Mouse (Mus musculus): ENCODE measurements around the gene Ebf4.

Gene Ebf4

DNA sequence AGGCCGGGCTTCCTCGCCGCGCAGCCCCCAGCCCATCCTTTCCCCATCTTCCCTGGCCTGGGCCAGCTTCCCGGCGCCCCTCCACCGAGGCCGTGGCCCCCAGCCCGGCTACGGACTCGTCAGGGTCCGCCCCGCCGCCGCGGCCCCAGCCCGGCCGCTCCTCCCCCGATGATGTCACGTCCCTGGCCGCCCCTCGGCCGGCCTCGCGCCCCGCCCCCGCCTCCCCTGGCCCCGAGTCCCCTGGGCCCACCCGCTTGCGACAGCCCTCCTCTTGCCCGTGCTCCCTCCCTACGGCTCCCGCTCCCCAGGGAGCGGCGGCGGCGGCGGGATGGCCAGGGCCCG is at the start of gene Ebf4:
Gene Ebf4 (plus strand): TSS at position 234 of the 342 bp plus-strand sequence.
- DNase-seq (ENCODE audit: low read depth), result no peak

DNA sequence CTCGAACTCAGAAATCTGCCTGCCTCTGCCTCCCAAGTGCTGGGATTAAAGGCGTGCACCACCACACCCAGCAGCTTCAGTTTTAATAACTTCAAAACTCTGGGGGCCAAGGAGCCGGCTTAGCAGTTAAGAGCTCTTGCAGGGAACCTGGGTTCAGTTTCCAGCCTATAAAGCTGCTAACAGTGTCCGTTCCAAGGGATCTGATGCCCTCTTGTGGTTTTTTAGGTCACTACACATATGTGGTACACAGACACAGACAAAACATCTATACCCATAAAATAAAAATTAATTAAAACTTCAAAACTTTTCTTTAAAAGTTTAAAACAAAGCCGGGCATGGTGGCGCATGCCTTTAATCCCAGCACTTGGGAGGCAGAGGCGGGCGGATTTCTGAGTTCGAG is 48.1 kb upstream of the Ebf4 start:
- DNase-seq (ENCODE audit: low read depth), result peak; percentile 74

GRCm38 (mm10) chr2:130248226-130248625 is 46.7 kb upstream of the Ebf4 start:
- DNase-seq (ENCODE audit: low read depth), result no peak

- no peak for DNase-seq (ENCODE audit: low read depth)
These were observed 38.2 kb upstream of the Ebf4 start for GRCm38 (mm10) chr2:130256762-130257161.

- DNase-seq (ENCODE audit: low read depth), result no peak
These were observed 34.1 kb upstream of the Ebf4 start for GRCm38 (mm10) chr2:130260822-130261221.

DNA sequence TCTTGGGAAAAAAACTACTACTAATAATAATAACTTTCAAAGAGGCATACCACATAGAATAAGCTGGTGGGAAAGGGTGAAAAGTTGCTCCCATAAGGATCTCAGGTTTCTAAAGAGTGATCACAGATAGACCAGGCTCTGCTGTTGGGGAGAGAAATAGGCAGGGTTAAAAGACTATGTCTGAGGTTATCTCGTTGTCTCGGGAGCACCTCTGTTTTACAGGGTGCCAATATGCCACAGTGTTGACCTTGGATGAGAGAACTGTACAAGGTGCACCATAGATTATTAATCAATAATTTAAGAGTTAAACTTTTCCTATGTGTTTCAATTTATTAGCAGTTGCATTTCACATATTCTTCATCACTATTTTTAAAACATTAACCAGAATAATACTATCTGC is 33.1 kb upstream of the Ebf4 start:
- no peak for DNase-seq (ENCODE audit: low read depth)

DNA sequence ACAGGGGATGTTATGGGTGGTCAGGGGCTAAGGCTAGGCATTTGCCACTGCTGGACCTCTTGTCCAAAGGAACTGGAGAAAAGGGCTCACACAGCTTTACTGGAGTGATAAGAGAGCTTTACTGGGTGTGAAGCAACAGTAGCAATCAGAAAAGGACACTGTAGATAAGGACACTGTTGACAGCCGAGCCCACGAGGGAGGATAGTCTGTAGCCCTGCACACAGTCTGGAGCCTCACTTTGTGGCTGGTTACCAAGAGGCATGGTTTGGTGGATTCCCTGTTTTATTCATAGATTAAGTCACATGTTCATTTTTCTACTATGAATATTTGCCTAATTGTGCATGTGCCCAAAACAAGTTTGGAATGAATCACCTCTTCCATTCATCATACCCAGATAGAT is 32.6 kb upstream of the Ebf4 start:
- no peak for DNase-seq (ENCODE audit: low read depth)

DNA sequence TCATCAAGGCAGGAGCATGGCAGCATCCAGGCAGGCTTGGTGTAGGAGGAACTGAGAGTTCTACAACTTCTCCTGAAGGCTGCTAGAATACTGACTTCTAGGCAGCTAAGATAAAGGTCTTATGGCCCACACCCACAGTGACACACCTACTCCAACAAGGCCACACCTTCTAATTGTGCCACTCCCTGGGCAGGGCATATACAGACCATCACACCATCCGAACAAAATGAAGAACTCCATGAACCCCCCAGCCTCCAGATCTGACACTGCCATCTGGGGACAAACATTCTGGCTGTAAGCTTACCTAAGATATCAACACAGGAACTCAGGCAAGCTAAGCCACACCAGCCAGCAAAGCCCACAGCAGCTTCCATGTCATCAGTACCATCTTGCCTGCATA is 29.4 kb upstream of the Ebf4 start:
- no peak for DNase-seq (ENCODE audit: low read depth)

GRCm38 (mm10) chr2:130268074-130268473 is 26.9 kb upstream of the Ebf4 start:
- no peak for DNase-seq (ENCODE audit: low read depth)

DNA sequence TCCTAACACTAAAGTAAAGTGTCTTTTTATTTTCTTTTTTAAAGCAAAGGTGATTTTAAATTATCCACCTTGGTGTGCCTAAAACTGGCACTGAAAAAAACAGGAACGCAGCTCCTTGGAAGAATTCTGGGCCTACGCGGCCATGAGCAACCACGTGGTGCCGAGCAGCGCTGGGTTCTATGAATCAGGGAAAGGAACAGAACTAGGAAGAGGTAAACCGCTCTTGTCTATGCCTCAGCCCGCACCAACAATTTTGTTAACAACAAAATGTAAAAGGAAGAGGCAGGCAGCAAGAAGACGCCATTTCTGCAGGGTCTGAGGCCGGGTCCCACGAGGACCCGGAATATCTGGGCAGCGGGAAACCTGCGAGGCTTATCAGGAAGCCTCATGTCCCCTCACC is 21.2 kb upstream of the Ebf4 start:
- DNase-seq (ENCODE audit: low read depth), result no peak

DNA sequence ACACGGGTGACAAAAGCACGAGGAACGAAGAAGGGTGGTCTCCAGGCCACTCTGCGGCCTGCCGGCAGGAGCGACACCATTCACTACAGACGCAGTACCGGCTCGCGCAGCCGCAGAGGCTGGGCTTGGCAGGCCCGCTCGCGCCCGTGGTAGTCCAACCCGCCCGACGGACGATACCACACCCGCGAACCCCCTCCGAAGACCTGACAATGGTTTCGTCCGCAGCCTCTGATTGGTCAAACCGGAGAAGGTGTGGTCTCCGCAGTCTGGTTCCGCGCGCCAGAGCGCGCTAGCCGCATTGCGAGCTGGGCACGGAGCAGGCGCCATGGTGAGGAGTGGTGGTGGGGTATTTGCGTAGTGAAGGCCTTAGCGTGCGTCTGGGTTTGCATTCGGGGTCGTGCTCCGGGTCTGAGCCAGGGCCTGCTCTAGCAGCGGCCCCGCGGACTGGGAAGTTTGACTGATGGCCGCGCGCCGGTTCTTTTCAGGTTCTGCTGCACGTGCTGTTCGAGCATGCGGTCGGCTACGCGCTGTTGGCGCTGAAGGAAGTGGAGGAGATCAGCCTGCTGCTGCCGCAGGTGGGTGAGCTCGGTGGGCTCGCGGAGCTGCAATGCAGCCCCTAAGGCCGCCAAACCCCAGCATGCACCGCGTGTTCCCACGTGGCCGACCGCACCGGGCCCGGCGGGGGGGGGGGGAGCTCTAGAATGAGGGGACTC is 20.7 kb upstream of the Ebf4 start, which contains the start of gene Nop56:
Gene Nop56 (plus strand): TSS at position 282 of the 713 bp plus-strand sequence.
- peak; percentile 97 for DNase-seq (ENCODE audit: low read depth)

GRCm38 (mm10) chr2:130274862-130275261 is 20.1 kb upstream of the Ebf4 start:
- no peak for DNase-seq (ENCODE audit: low read depth)

DNA sequence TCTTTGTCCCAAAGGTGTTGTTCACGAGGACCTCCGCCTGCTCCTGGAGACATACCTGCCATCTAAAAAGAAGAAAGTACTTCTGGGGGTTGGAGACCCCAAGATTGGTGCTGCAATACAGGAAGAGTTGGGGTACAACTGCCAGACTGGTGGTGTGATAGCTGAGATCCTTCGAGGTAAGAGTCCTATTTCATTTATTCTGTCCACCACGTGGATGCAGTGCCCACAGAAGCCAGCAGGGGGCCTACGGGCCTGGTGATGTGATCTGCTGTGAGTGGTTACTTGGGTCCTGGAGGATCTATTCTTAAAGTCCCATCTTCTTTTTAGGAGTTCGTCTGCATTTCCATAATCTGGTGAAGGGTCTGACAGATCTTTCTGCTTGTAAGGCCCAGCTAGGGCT is 19.3 kb upstream of the Ebf4 start:
- DNase-seq (ENCODE audit: low read depth), result peak; percentile 86

- DNase-seq (ENCODE audit: low read depth), result peak; percentile 57
These were observed 15.3 kb upstream of the Ebf4 start for GRCm38 (mm10) chr2:130279600-130280091.

GRCm38 (mm10) chr2:130280224-130280623 is 14.7 kb upstream of the Ebf4 start:
- DNase-seq (ENCODE audit: low read depth), result no peak

DNA sequence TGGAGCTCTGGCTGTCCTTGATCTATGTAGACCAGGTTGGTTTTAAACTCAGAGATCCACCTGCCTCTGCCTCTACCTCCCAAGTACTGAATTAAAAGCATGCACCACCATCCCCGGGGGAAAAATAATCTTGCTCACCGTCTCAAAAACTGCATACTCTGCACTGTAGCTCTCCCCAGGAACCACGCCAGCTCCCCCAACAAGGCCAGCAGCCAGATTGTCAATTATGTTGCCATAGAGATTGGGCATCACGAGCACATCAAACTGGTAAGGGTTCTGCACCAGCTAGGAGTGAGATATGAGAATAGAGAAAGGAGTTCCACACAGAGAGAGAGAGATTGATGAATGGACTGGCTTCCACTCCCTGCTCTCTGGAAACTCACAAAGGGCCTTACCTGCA is 14.2 kb upstream of the Ebf4 start:
- DNase-seq (ENCODE audit: low read depth), result no peak

DNA sequence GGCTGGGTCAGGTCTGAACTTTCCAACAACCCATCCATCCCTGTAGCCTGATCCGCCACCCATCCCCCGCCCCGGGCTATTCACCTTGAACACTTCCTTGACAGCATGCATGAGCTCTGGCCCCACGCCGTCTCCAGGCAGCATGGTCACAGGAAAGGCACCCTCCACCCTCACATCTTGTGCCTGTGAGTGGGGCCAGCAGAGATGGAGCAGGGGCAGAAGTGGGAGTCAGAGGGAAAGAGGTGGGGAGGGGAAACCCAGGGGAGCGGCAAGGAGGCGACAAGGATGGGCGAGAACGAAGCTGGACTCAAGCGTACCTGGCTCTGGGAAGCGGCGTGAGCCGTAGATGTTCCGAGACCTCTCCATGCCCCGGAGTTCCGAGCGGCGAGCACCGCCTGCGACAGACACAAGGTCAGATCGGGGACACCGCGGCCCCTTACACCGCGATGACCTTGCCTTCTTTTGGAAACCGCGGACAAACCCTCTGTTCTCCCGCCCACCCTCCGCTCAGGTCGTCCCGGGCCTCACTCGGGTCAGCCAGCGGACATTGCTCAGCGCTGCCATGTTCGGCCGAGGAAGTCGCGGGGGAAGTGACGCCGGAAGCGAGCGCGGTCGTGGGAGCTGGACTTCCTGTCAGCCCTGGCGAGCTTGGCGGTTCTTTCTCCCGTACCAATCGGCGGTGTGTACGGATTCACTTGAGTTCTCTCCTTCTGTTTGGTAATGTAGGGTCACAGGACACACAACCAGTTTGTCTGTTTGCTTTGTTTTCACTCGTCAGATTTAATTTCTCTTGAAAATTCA is 10.9 kb upstream of the Ebf4 start, which contains the start of gene Idh3b:
Gene Idh3b (minus strand): TSS at position 694 of the 801 bp plus-strand sequence.
- peak; percentile 86 for DNase-seq (ENCODE audit: low read depth)

DNA sequence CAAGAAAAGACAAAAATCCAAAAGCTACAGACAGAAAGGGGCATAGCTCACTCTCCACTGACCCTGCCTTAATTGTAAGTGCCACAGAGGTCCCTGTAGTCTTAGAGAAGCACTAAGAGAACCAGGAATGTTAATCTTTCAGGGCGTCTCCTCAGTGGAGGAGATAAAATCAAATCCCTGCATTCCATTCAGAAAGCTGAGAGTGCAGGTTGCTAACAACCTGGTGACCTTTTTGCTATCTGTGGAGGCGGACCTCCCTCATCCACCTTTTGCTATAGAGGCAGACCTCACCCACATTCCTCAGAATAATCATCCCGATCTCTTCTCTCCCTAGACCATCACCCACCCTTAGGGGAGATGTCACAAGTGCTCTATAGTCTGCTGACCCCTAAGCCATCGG is 5.9 kb upstream of the Ebf4 start:
- DNase-seq (ENCODE audit: low read depth), result no peak

GRCm38 (mm10) chr2:130291434-130291833 is 3.5 kb upstream of the Ebf4 start:
- peak; percentile 86 for DNase-seq (ENCODE audit: low read depth)

DNA sequence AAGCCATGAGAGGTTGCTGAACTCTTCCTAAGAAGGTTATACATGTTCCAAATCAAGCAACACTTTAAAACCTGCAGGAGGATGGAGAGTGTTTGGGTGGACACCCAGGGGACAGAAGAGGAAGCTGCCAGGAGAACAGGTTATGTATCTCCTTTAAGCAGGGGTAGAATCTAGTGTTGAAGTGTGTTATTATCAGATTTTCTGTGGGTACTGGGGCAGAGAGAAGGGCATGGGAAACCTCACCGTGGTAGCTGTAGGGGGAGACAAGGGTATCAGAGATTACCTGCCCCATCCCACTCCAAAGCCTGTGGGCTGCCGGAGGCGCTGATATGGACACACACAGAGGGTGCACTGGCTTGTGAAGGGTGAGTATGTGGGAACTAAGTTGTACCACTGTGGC is 2.0 kb upstream of the Ebf4 start:
- no peak for DNase-seq (ENCODE audit: low read depth)

GRCm38 (mm10) chr2:130293486-130293885 is 1.5 kb upstream of the Ebf4 start:
- no peak for DNase-seq (ENCODE audit: low read depth)

GRCm38 (mm10) chr2:130294218-130294935 is 592 bp upstream of the Ebf4 start:
- no peak for DNase-seq (ENCODE audit: low read depth)

Measured in 416B (cell line).